Mouse (Mus musculus) retina, postnatal 7 days (tissue): ENCODE measurements at regions not wholly inside any gene's neighbourhood (a gene's known extent, or its start where the extent isn't known, plus 50 kb on each side); places are given as distances from the start of the nearest gene placed in this dataset.
"Not testable (repeated sequence)": the region's sequence is repeated elsewhere in the genome, so short reads cannot be mapped to it uniquely, and the experiment has no call there.

Experiments used
- DNase-seq: peaks from one replicate; pipeline ENCODE4 v3.0.0-alpha.2; 2012; ENCODE audit warnings: low read depth, low spot score

DNA sequence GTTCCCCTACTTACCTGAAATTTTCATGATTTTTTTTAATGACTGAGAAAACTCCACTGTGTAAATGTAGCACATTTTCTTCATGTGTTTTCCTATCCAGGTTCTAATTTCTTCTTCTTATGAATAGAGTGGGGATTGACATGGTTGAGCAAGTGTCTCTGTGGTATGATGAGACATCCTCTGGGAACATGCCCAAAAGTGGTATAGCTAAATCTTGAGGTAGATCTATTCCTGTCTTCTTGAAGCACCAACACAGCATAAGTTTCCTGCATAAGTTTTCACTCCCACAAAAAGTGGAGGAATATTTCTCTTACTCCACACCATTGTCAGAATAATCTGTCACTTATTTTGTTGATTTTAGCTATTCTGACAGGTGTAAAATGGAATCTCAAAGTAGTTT, 161.1 kb upstream of the Oprm1 start:
- no peak for DNase-seq

DNA sequence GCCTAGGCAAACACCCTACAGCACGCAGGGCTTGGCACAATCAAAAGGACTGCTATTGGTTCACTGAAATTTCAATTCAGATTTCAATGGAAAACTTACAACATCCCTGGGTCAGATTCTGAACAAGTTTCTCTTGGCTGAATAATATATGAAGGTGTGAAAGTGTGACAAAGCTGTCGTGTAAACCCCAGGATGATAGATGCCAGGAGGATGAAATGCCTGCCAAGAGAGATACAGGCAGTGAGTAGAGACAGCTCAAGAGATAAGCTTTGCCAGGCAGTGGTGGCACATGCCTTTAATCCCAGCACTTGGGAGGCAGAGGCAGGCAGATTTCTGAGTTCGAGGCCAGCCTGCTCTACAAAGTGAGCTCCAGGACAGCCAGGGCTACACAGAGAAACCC, 159.7 kb upstream of the Oprm1 start:
- DNase-seq = not testable (repeated sequence)

DNA sequence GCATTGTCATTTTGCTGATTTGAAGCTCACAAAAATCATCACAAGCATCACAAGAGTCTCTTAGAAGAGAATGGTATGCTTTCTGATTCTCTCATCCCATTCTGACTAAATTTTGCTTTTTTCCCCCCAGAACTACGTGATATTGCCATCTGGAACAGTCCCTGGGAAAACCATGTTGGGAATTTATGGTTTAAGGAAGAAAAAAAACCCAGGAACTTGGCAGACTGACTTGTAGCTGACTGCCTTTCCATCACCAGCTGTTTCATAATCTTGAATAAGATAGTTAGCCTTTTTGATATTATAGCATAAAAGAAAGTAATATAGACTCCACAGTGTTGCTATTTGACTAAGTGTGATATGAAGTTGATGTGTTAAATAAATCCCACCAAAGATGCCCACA, 110.7 kb upstream of the Oprm1 start:
- DNase-seq = no peak

DNA sequence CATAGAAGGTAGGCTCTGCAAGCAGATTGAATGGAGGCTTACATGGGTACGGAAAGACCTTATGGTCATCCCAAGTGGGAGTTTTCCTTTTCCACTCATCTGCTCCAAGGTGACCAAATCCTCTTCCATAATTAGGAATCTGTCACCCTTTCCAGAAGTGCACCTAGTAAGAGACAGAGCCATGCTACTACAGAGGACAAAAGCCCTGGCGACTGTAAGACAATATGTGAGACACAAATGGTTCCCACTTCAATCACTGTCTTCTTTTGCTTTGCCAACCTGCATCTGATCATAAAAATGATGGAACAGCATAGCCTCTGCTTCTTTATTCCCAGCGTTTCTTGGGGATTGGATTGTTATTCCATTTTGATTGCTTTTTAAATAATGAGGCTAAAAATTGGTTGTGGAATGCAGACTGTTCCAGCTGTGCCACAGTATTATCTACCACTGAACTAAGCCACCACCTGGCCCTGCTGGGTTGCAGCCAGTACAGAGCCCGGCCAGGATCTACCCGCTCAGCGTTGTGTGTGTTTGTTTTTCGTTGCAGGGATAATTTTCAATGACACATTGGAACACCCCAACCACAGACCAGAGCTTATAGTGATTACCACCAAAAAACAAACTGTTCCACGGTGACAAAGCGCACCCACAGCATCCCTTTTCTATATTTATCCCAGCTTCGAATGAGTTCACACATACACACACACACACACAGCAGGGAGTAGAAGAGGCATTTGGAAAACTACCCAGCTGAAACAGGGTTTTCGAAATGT, 72.8 kb upstream of the Oprm1 start:
- no peak for DNase-seq

DNA sequence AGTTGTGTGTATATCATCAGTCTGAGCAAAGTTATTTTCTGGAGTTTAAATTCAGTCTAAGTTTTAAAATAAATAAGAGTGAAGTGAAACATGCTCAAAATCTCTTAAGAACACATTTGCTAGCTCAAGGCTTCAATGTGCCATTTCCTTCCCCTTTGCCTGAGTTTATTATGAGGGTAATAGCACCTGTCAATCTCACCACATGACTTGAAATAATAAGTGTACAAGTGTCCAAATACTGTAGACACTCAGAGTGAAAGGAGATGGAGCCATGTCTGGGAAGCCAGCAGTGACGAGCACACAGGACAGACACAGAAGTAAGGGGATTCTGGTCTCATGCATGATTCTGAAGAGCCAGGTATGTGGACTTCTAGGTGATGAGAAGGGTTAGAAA, 72.2 kb upstream of the Oprm1 start:
- DNase-seq = no peak
